In the genomic region with DNA sequence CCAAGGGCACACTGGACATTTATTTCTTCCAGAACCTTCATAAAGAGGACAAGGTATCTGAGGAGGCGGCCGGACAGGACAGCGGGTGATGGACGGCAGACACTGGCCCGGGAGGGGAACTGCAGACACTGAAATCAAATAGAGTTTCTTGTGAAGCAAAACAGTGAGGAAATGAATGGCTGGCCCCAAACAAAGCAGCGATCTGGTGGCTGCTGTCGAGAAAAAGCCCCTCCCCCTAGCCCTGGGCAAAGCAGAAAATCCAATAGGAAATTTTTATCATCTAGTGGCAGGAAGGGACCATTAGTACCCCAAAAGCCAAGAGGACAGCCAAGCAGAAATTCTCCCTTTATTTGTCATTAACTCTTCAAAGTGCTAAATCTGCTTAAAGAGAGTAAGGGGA, we compare ENCODE assay signal across 20 mouse cellular contexts. TPM values are rescaled to one million over a fixed set of nuclear protein-coding genes. Genes with fewer than 3 reads are reported as not detected.
A peak's percentile ranks its signal among the peaks of the same experiment; 100 is the strongest.
DNase-seq lines count a peak whose midpoint lies in the region; ATAC-seq and TF ChIP-seq lines count a peak whose summit lies in the region.
"Had no signal": no experiment of that assay in that cellular context is flagged by ENCODE, and none has a peak within 500 bp of the region (broad histone marks: within the 10 kb centered on the region; RNA-seq: fewer than 3 reads in every experiment).

No protein-coding gene starts in this region.

- no peak for TF ChIP-seq CTCF in lung, adult 2 months (IDR thresholded peaks at IDR 0.05; ENCODE audit: insufficient read depth, low read length)

- no peaks in the 10 kb centered on the region for H3K9me3 ChIP-seq in embryonic facial prominence, embryonic 10.5 days
- H3K9me3 ChIP-seq in hindbrain, embryonic 12.5 days (replicated peaks), result no peaks in the 10 kb centered on the region
- no peaks in the 10 kb centered on the region for H3K9me3 ChIP-seq in neural tube, embryonic 12.5 days
- H3K9me3 ChIP-seq: limb, embryonic 12.5 days had no signal

- intact Hi-C loops in left cerebral cortex, postnatal 4 days (cut with DNase I), result loop anchor here (10.0 kb wide), 1 partner anchor 215 kb away; no protein-coding TSS in a partner anchor

- TF ChIP-seq POLR2A in lung, adult 2 months (IDR thresholded peaks at IDR 0.05; ENCODE audit: borderline replicate concordance, extremely low read depth, low read depth, low read length), result no peak

- no peaks in the 10 kb centered on the region for H3K36me3 ChIP-seq in embryonic facial prominence, embryonic 10.5 days (replicated peaks)
- H3K36me3 ChIP-seq in hindbrain, embryonic 12.5 days, result no peaks in the 10 kb centered on the region
- no peaks in the 10 kb centered on the region for H3K36me3 ChIP-seq in neural tube, embryonic 12.5 days
- H3K36me3 ChIP-seq: limb, embryonic 12.5 days had no signal

- no peak overlapping the region for H3K9ac ChIP-seq in hindbrain, embryonic 12.5 days
- no peak overlapping the region for H3K9ac ChIP-seq in neural tube, embryonic 12.5 days
- H3K9ac ChIP-seq: limb, embryonic 12.5 days; liver, embryonic 14.5 days had no signal

- peak overlapping the region; percentile 65 for H3K27ac ChIP-seq in embryonic facial prominence, embryonic 10.5 days (replicated peaks)
- peak overlapping the region; percentile 45; the same call in 1 of the 2 replicates for H3K27ac ChIP-seq in hindbrain, embryonic 12.5 days
- H3K27ac ChIP-seq in neural tube, embryonic 12.5 days, result peak overlapping the region; percentile 64; the same call in 1 of the 2 replicates
- H3K27ac ChIP-seq: gastrocnemius, adult 2 months; limb, embryonic 12.5 days; liver, embryonic 14.5 days had no signal

- ATAC-seq in hindbrain, embryonic 12.5 days (ENCODE audit: low FRiP score), result no peak
- peak; percentile 58; the same call in 1 of the 2 replicates for ATAC-seq in neural tube, embryonic 12.5 days (ENCODE audit: low FRiP score, low read depth)
- ATAC-seq: CD4-positive, CD25-positive, alpha-beta regulatory T cell, adult 4 months had no signal

- H3K4me2 ChIP-seq in hindbrain, embryonic 12.5 days (replicated peaks), result peak overlapping the region; percentile 17; the same call in 1 of the 2 replicates
- H3K4me2 ChIP-seq in neural tube, embryonic 12.5 days (replicated peaks), result peak overlapping the region; percentile 33
- H3K4me2 ChIP-seq: limb, embryonic 12.5 days had no signal

- 26% methylated on average over 7 of the region's 7 CpGs for WGBS in embryonic facial prominence, embryonic 10.5 days
- 19% methylated on average over 7 of the region's 7 CpGs for WGBS in hindbrain, embryonic 12.5 days
- 19% methylated on average over 7 of the region's 7 CpGs for WGBS in neural tube, embryonic 12.5 days
- 40% methylated on average over 7 of the region's 7 CpGs for WGBS in lung, adult 2 months

- peaks cover 22% of the 10 kb centered on the region for H3K4me1 ChIP-seq in embryonic facial prominence, embryonic 10.5 days
- peaks cover 11% of the 10 kb centered on the region for H3K4me1 ChIP-seq in hindbrain, embryonic 12.5 days
- peaks cover 8% of the 10 kb centered on the region for H3K4me1 ChIP-seq in neural tube, embryonic 12.5 days
- H3K4me1 ChIP-seq in lung, adult 2 months (ENCODE audit: control insufficient read depth, insufficient read depth, low read length), result no peaks in the 10 kb centered on the region

- H3K27me3 ChIP-seq in embryonic facial prominence, embryonic 10.5 days (replicated peaks; ENCODE audit: low read depth, poor library complexity, severe bottlenecking), result no peaks in the 10 kb centered on the region
- no peaks in the 10 kb centered on the region for H3K27me3 ChIP-seq in hindbrain, embryonic 12.5 days
- no peaks in the 10 kb centered on the region for H3K27me3 ChIP-seq in neural tube, embryonic 12.5 days (replicated peaks)
- H3K27me3 ChIP-seq: limb, embryonic 12.5 days had no signal

- no peak overlapping the region for H3K4me3 ChIP-seq in embryonic facial prominence, embryonic 10.5 days
- no peak overlapping the region for H3K4me3 ChIP-seq in hindbrain, embryonic 12.5 days
- H3K4me3 ChIP-seq in neural tube, embryonic 12.5 days, result no peak overlapping the region
- no peak overlapping the region for H3K4me3 ChIP-seq in lung, adult 2 months (replicated peaks; ENCODE audit: extremely low read depth, low read depth, low read length)
- H3K4me3 ChIP-seq: gastrocnemius, adult 2 months; limb, embryonic 12.5 days had no signal

- DNase-seq in left cerebral cortex, postnatal 4 days, result peak; percentile 2
- DNase-seq in left cerebral cortex, adult 8-10 months (ENCODE audit: low spot score in 2 of 2), result no peak
- DNase-seq in embryonic facial prominence, embryonic 10.5 days (ENCODE audit: low spot score), result peak; percentile 23
- no peak for DNase-seq in layer of hippocampus, adult 8-10 months (ENCODE audit: low spot score in 2 of 2)
- no peak for DNase-seq in heart, adult 9 months (ENCODE audit: low spot score in 2 of 2)
- no peak for DNase-seq in lung, adult 2 months
- DNase-seq: adrenal gland, postnatal 10 days; cerebellum, adult 9-10 months; gastrocnemius, adult 2 months; kidney, adult 11 months; kidney, postnatal 25 days; right cerebral cortex, postnatal 14 days; thymus, postnatal 25 days had no signal

RNA-seq across cellular contexts. Expression of a gene that starts 42.9 kb away (rescaled TPM):
- total RNA-seq in left cerebral cortex, postnatal 4 days (2021), result 100 to 1,000 TPM; 161 to 165 TPM
- total RNA-seq in left cerebral cortex, adult 8-10 months (2022), result 100 to 1,000 TPM; 127 to 173 (median 158) TPM
- 0.78 and 1.2 TPM in 2 replicates for polyA plus RNA-seq in embryonic facial prominence, embryonic 10.5 days (2016; fragmentation: Nextera tagmentation; extraction: Ambion mirVana)
- 36.7 and 55.3 TPM in 2 replicates for polyA plus RNA-seq in hindbrain, embryonic 12.5 days (2016; fragmentation: Nextera tagmentation; extraction: Ambion mirVana)
- polyA plus RNA-seq in neural tube, embryonic 12.5 days (2016; fragmentation: Nextera tagmentation; extraction: Ambion mirVana), result 211 and 229 TPM in 2 replicates
- total RNA-seq in layer of hippocampus, adult 8-10 months (2022), result 100 to 1,000 TPM in 1 of 4 experiments, 10 to 100 TPM in 3; 68.4 to 101 (median 84.9) TPM
- polyA plus RNA-seq in lung, adult 2 months (2012; rRNA removed), result 2.0 and 6.8 TPM in 2 replicates
- total RNA-seq: gastrocnemius, adult 2 months; heart, postnatal 25 days; MEL had no signal

Comparison
In these comparisons a context has a peak if more than half of its experiments do, and no peak if none do; other contexts are left out.
1. DNase-seq: peak in left cerebral cortex, postnatal 4 days (single experiment) and embryonic facial prominence, embryonic 10.5 days (single experiment); none in left cerebral cortex, adult 8-10 months (0 of 2), layer of hippocampus, adult 8-10 months (0 of 2), heart, adult 9 months (0 of 2) and lung, adult 2 months (single experiment).
2. Peak in every context shown above with its lines, with median percentiles within 50 percentile points of each other: H3K27ac ChIP-seq.